Mouse (Mus musculus) embryonic facial prominence, embryonic 11.5 days (tissue): Measurements from ENCODE around the gene Rtp4. TPM values are rescaled to one million over a fixed set of nuclear protein-coding genes. Genes with fewer than 3 reads are reported as not detected.

ENCODE experiments used
- ATAC-seq: fragments of 200-750 bp; cut with Nextera tagmentation; replicated peaks from 2 replicates; pipeline ENCODE4 v1.8.0; 2017; ENCODE audit warnings: low read depth; ENCODE audit not compliant: insufficient number of reproducible peaks, low FRiP score, low TSS enrichment
- DNase-seq: peaks from one replicate; pipeline ENCODE4 v3.0.0-alpha.2; 2015; ENCODE audit warnings: low spot score
- H3K27ac ChIP-seq: fragments of 300-500 bp; sonication (generic); replicated peaks from 2 replicates; pipeline ENCODE4 v1.5.1; 2014; ENCODE audit warnings: mild to moderate bottlenecking, low read depth, low read length, control low read depth
- H3K27me3 ChIP-seq: fragments of 300-500 bp; sonication (generic); 2 replicates; pipeline ENCODE4 v1.6.1; 2014; ENCODE audit warnings: mild to moderate bottlenecking, low read length, moderate library complexity, mixed read lengths; ENCODE audit not compliant: control insufficient read depth, insufficient read depth
- H3K36me3 ChIP-seq: fragments of 300-500 bp; sonication (generic); replicated peaks from 2 replicates; pipeline ENCODE4 v1.6.1; 2014; ENCODE audit warnings: low read depth, mild to moderate bottlenecking, low read length, moderate library complexity, mixed read lengths; ENCODE audit not compliant: control insufficient read depth, insufficient read depth
- H3K4me1 ChIP-seq: fragments of 300-500 bp; sonication (generic); 2 replicates; pipeline ENCODE4 v1.6.1; 2014; ENCODE audit warnings: low read length, mixed read lengths; ENCODE audit not compliant: control insufficient read depth, insufficient read depth
- H3K4me2 ChIP-seq: fragments of 300-500 bp; sonication (generic); 2 replicates; pipeline ENCODE4 v1.6.1; 2014; ENCODE audit warnings: low read depth, mild to moderate bottlenecking, control low read depth, low read length, moderate library complexity
- H3K4me3 ChIP-seq: fragments of 300-500 bp; sonication (generic); 2 replicates; pipeline ENCODE4 v1.5.1; 2014; ENCODE audit warnings: low read depth, low read length, control low read depth
- H3K9ac ChIP-seq: fragments of 300-500 bp; sonication (generic); replicated peaks from 2 replicates; pipeline ENCODE4 v1.6.1; 2014; ENCODE audit warnings: mild to moderate bottlenecking, control low read depth, low read length
- H3K9me3 ChIP-seq: fragments of 300-500 bp; sonication (generic); replicated peaks from 2 replicates; pipeline ENCODE4 v1.6.1; 2016; ENCODE audit warnings: mild to moderate bottlenecking, low read length, inconsistent platforms, mixed read lengths; ENCODE audit not compliant: control insufficient read depth
- WGBS: fragments of 180-500 bp; shearing (Covaris S2); extraction: QIAGEN DNeasy Blood & Tissue Kit; methylation state at CpG from one replicate; pipeline ENCODE4 v1.1.7; 2014; 5-methylcytosine and 5-hydroxymethylcytosine counted together
- polyA plus RNA-seq: library from polyadenylated mRNA; unstranded; fragments of >200 nt; fragmentation: Nextera tagmentation; extraction: Ambion mirVana; gene quantifications from 2 replicates; pipeline ENCODE4 v1.2.1, GENCODE M21; 2014

Gene Rtp4
- polyA plus RNA-seq, 1 experiment from 2014 or later = 2.1 TPM

DNA sequence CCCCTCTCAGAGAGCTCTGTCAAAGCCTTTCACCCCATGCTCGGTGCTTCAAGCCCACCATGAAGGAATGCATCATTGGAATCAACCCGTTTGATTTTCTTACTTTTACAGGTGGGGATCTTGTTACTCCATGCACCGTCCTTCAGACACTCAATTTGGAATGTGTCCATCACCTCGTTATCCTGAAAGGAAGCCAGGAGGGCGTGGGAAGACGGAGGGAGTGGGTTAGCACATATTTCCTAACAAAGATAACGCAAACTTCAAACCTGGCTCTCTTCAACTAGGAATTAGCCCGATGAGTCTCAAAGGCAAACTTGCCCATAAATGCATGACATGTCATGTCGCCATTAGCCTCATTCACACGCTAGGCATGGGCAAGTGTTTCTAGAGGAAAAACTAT, 36.8 kb upstream of the Rtp4 start:
- H3K4me2 ChIP-seq = no peak overlapping the region
- H3K4me3 ChIP-seq = no peak overlapping the region
- ATAC-seq (no peak), DNase-seq (no peak)
- no peak overlapping the region for H3K27ac ChIP-seq
- H3K36me3 ChIP-seq = no peaks in the 10 kb centered on the region
- H3K27me3 ChIP-seq = no peaks in the 10 kb centered on the region
- no peaks in the 10 kb centered on the region for H3K9me3 ChIP-seq
- 82% methylated on average over 10 of the region's 10 CpGs for WGBS
- no peak overlapping the region for H3K9ac ChIP-seq
- H3K4me1 ChIP-seq = no peaks in the 10 kb centered on the region

- Histone ChIP-seq H3K4me1 (no peaks in the 10 kb centered on the region), H3K9ac (no peak overlapping the region), H3K36me3 (no peaks in the 10 kb centered on the region), H3K27me3 (no peaks in the 10 kb centered on the region), H3K4me2 (no peak overlapping the region), H3K9me3 (no peaks in the 10 kb centered on the region), H3K27ac (no peak overlapping the region), H3K4me3 (no peak overlapping the region)
- DNase-seq (no peak), ATAC-seq (no peak)
- 51% methylated on average over 4 of the region's 4 CpGs for WGBS
Observed at GRCm38 (mm10) chr16:23492783-23493182, 27.3 kb upstream of the Rtp4 start.

DNA sequence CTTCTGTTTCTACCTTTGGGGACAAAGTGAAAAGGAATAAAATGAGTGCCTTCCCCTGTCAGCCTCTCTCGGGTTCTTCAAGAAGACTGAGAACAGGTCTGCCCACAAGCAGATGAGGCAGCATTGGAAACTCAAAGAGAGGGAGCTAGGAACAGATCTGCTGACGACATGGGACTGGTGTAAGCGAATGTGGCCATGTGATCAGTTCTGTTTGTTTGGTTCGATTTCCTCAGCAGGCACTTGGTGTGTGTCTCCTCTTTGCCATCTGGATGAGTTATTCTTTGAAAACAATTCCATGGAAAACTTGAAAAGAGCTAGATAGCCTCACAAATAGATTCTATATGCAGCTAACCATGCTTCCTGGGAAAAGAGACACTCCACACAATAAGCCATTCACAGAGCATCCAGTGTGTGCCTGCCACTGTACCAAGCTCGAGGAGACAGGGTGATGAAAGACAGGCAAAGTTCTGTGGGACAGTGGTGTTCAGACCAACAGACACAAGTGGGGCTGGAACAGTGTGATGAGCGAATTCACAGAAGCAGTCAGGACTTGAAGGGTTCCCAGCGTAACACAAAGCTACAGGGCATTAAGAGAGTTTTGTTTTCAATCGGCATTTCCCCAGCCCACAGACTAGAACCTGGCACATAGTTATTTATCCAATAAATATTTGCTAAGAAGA, 23.7 kb upstream of the Rtp4 start:
- Histone ChIP-seq H3K4me3 (no peak overlapping the region), H3K4me2 (no peak overlapping the region), H3K36me3 (no peaks in the 10 kb centered on the region), H3K27me3 (no peaks in the 10 kb centered on the region), H3K9ac (no peak overlapping the region), H3K27ac (no peak overlapping the region), H3K4me1 (no peaks in the 10 kb centered on the region), H3K9me3 (no peaks in the 10 kb centered on the region)
- no peak for DNase-seq
- no peak for ATAC-seq
- WGBS = 55% methylated on average over 8 of the region's 8 CpGs

GRCm38 (mm10) chr16:23497440-23497839, 22.7 kb upstream of the Rtp4 start:
- Histone ChIP-seq H3K27me3 (no peaks in the 10 kb centered on the region), H3K9ac (no peak overlapping the region), H3K36me3 (no peaks in the 10 kb centered on the region), H3K4me2 (no peak overlapping the region), H3K27ac (no peak overlapping the region), H3K9me3 (no peaks in the 10 kb centered on the region), H3K4me1 (no peaks in the 10 kb centered on the region), H3K4me3 (no peak overlapping the region)
- 1% methylated on average over 3 of the region's 3 CpGs for WGBS
- ATAC-seq (no peak), DNase-seq (no peak)

- Histone ChIP-seq H3K9ac (no peak overlapping the region), H3K4me3 (no peak overlapping the region), H3K9me3 (no peaks in the 10 kb centered on the region), H3K4me1 (no peaks in the 10 kb centered on the region), H3K27ac (no peak overlapping the region), H3K27me3 (no peaks in the 10 kb centered on the region), H3K36me3 (no peaks in the 10 kb centered on the region), H3K4me2 (no peak overlapping the region)
- no peak for ATAC-seq
- 54% methylated on average over 1 of the region's 1 CpGs for WGBS
- no peak for DNase-seq
Observed at GRCm38 (mm10) chr16:23497881-23498280, 22.2 kb upstream of the Rtp4 start.

GRCm38 (mm10) chr16:23498691-23499131, 21.4 kb upstream of the Rtp4 start:
- 68% methylated on average over 7 of the region's 7 CpGs for WGBS
- Histone ChIP-seq H3K4me2 (no peak overlapping the region), H3K4me3 (no peak overlapping the region), H3K4me1 (no peaks in the 10 kb centered on the region), H3K27ac (no peak overlapping the region), H3K9me3 (no peaks in the 10 kb centered on the region), H3K9ac (no peak overlapping the region), H3K36me3 (no peaks in the 10 kb centered on the region), H3K27me3 (no peaks in the 10 kb centered on the region)
- no peak for ATAC-seq
- no peak for DNase-seq

GRCm38 (mm10) chr16:23500558-23500957, 19.5 kb upstream of the Rtp4 start:
- no peak overlapping the region for H3K9ac ChIP-seq
- no peaks in the 10 kb centered on the region for H3K4me1 ChIP-seq
- no peak overlapping the region for H3K27ac ChIP-seq
- no peaks in the 10 kb centered on the region for H3K27me3 ChIP-seq
- no peaks in the 10 kb centered on the region for H3K9me3 ChIP-seq
- no peaks in the 10 kb centered on the region for H3K36me3 ChIP-seq
- 79% methylated on average over 5 of the region's 5 CpGs for WGBS
- DNase-seq = no peak
- H3K4me2 ChIP-seq = no peak overlapping the region
- ATAC-seq = no peak
- no peak overlapping the region for H3K4me3 ChIP-seq

- Histone ChIP-seq H3K4me2 (no peak overlapping the region), H3K4me3 (no peak overlapping the region), H3K9me3 (no peaks in the 10 kb centered on the region), H3K27ac (no peak overlapping the region), H3K4me1 (no peaks in the 10 kb centered on the region), H3K27me3 (no peaks in the 10 kb centered on the region), H3K9ac (no peak overlapping the region), H3K36me3 (no peaks in the 10 kb centered on the region)
- DNase-seq = no peak
- ATAC-seq = no peak
- WGBS = 90% methylated on average over 2 of the region's 2 CpGs
Observed at GRCm38 (mm10) chr16:23501288-23501687, 18.8 kb upstream of the Rtp4 start.
